Mouse (Mus musculus) embryonic facial prominence, embryonic 12.5 days (tissue): ENCODE data around the gene Pcnp. TPM values are rescaled to one million over a fixed set of nuclear protein-coding genes. Genes with fewer than 3 reads are reported as not detected.
"Not testable (repeated sequence)": the region's sequence is repeated elsewhere in the genome, so short reads cannot be mapped to it uniquely, and the experiment has no call there.

Source experiments
- ATAC-seq: fragments of 200-750 bp; cut with Nextera tagmentation; 2 replicates; pipeline ENCODE4 v1.8.0; 2017; ENCODE audit not compliant: insufficient number of reproducible peaks, insufficient read depth, low FRiP score, low TSS enrichment
- H3K27ac ChIP-seq: fragments of 300-500 bp; sonication (generic); 2 replicates; pipeline ENCODE4 v1.5.1; 2016; ENCODE audit warnings: mild to moderate bottlenecking
- H3K27me3 ChIP-seq: fragments of 300-500 bp; sonication (generic); 2 replicates; pipeline ENCODE4 v1.6.1; 2016; ENCODE audit warnings: mild to moderate bottlenecking, moderate library complexity
- H3K36me3 ChIP-seq: fragments of 300-500 bp; sonication (generic); 2 replicates; pipeline ENCODE4 v1.6.1; 2016; ENCODE audit warnings: mild to moderate bottlenecking
- H3K4me1 ChIP-seq: fragments of 300-500 bp; sonication (generic); 2 replicates; pipeline ENCODE4 v1.6.1; 2016
- H3K4me2 ChIP-seq: fragments of 300-500 bp; sonication (generic); replicated peaks from 2 replicates; pipeline ENCODE4 v1.6.1; 2016; ENCODE audit warnings: mild to moderate bottlenecking, moderate library complexity
- H3K4me3 ChIP-seq: fragments of 300-500 bp; sonication (generic); 2 replicates; pipeline ENCODE4 v1.5.1; 2016; ENCODE audit warnings: mild to moderate bottlenecking
- H3K9ac ChIP-seq: fragments of 300-500 bp; sonication (generic); 2 replicates; pipeline ENCODE4 v1.6.1; 2016; ENCODE audit warnings: mild to moderate bottlenecking, moderate library complexity
- H3K9me3 ChIP-seq: fragments of 300-500 bp; sonication (generic); 2 replicates; pipeline ENCODE4 v1.6.1; 2016; ENCODE audit warnings: mild to moderate bottlenecking, moderate library complexity
- WGBS: fragments of 180-500 bp; shearing (Covaris S2); methylation state at CpG from one replicate; pipeline ENCODE4 v1.1.7; 2016; 5-methylcytosine and 5-hydroxymethylcytosine counted together
- polyA plus RNA-seq: library from polyadenylated mRNA; unstranded; fragments of >200 nt; fragmentation: Nextera tagmentation; extraction: Ambion mirVana; gene quantifications from 2 replicates; pipeline ENCODE4 v1.2.1, GENCODE M21; 2016

Gene Pcnp
- polyA plus RNA-seq, 1 experiment from 2014 or later: 281 TPM

DNA sequence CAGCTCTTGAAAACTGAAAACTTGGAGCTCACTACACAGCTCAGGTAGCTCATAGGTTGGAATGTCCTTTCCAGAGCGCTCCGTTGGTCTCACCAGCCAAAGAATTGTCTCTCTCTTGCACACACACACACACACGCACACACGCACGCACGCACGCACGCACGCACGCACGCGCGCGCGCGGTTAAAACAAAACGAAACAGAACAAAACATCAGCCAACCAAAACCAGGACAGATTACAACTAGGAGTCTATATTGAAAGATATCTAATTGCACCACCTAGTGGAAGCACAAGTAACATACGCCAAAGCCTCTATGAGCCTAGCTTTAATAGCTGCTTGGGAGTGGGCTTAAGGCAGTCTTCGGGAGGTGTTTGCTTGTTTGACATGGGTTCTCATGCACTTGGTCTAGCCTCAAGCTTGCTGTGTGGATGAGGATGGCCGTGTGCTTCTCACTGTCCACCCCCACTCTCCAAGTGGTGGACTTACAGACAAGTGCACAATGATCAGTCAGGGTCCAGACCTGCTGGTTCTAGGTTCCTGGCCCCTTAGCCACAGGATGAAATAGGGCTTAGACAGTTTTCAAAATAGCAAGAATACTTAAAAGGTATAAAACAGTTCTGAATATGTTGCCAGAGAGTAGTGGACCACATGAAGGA lies 34.9 kb upstream of the Pcnp start:
- peak overlapping the region; percentile 37 for H3K4me3 ChIP-seq
- no peak overlapping the region for H3K27ac ChIP-seq
- ATAC-seq: peak; percentile 84
- H3K27me3 ChIP-seq: no peaks in the 10 kb centered on the region
- no peaks in the 10 kb centered on the region for H3K36me3 ChIP-seq
- peak overlapping the region; percentile 62 for H3K4me2 ChIP-seq
- 5% methylated on average over 20 of the region's 20 CpGs for WGBS
- H3K9ac ChIP-seq: peak overlapping the region; percentile 36; the same call in 1 of the 2 replicates
- no peaks in the 10 kb centered on the region for H3K9me3 ChIP-seq
- H3K4me1 ChIP-seq: no peaks in the 10 kb centered on the region

DNA sequence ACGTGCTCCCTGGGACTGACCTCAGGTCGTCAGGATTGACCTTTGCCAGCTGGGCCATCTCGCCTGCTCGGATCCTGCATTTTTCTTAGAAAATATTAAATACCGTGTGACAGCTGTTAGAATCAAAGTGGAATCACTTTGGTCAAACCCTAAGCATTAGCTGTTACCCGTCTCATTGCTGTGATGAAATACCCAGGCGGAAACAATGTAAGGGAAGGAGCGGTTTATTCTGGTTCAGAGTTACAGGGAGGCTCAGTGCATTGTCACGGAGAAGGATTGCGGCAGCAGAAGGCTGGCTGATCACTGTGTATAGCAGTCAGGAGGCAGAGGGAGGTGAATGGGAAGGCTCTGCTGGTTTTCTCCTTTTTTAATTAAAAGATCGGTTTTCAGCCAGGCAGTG lies 33.4 kb upstream of the Pcnp start:
- ATAC-seq: no peak
- no peaks in the 10 kb centered on the region for H3K9me3 ChIP-seq
- H3K9ac ChIP-seq: no peak overlapping the region
- no peaks in the 10 kb centered on the region for H3K4me1 ChIP-seq
- H3K4me3 ChIP-seq: no peak overlapping the region
- no peak overlapping the region for H3K4me2 ChIP-seq
- no peaks in the 10 kb centered on the region for H3K36me3 ChIP-seq
- H3K27ac ChIP-seq: no peak overlapping the region
- WGBS: 61% methylated on average over 11 of the region's 11 CpGs
- H3K27me3 ChIP-seq: no peaks in the 10 kb centered on the region

DNA sequence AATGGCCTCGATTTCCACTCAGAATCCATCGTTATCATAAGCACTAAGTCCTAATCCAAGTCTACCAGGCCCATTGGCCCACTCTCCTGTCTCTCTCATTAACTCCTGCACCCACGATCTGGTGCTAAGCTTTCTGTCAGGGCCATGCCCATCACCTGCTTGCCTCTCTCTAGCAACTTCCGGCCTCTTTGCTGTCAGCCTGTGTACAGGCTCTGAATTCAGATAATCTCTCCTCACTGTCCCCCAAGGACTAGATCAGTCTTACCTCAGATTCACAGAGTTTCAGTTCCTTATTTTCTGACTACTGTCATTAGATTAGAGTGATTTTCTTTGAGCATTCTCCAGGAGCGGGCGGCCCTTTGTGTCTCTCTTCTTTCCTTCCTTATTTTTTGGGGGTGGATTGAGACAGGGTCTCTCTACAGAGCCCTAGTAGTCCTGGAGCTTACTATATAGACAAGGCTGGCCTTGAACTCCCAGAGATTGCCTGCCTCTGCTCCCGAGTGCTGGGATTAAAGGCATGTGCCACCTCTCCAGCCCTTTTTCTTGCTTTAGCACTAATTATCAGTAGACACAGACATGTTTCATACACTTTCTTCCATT lies 32.6 kb upstream of the Pcnp start:
- no peak overlapping the region for H3K4me2 ChIP-seq
- 76% methylated on average over 7 of the region's 7 CpGs for WGBS
- no peak overlapping the region for H3K27ac ChIP-seq
- ATAC-seq: no peak
- H3K27me3 ChIP-seq: no peaks in the 10 kb centered on the region
- H3K9me3 ChIP-seq: no peaks in the 10 kb centered on the region
- H3K4me1 ChIP-seq: no peaks in the 10 kb centered on the region
- H3K36me3 ChIP-seq: no peaks in the 10 kb centered on the region
- no peak overlapping the region for H3K4me3 ChIP-seq
- no peak overlapping the region for H3K9ac ChIP-seq

DNA sequence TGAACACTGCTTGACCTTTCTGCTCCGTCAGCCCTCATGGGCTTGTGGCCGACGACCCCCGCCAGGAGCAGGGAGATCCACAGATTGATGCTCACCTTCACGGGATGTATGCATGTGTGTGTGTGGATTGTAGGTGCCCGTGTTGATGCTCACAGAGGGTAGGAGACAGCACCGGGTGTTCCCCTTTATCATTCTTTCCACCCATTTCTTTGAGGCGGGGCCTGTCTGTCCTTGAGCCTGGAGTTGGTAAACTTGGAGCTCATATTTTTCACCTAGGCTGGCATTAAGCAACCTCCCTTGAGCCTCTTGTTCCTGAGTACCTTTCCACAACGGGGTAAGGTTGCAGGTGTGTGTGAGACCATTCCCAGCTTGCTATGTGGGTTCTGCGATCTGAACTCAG lies 28.6 kb upstream of the Pcnp start:
- no peak for ATAC-seq
- no peak overlapping the region for H3K27ac ChIP-seq

DNA sequence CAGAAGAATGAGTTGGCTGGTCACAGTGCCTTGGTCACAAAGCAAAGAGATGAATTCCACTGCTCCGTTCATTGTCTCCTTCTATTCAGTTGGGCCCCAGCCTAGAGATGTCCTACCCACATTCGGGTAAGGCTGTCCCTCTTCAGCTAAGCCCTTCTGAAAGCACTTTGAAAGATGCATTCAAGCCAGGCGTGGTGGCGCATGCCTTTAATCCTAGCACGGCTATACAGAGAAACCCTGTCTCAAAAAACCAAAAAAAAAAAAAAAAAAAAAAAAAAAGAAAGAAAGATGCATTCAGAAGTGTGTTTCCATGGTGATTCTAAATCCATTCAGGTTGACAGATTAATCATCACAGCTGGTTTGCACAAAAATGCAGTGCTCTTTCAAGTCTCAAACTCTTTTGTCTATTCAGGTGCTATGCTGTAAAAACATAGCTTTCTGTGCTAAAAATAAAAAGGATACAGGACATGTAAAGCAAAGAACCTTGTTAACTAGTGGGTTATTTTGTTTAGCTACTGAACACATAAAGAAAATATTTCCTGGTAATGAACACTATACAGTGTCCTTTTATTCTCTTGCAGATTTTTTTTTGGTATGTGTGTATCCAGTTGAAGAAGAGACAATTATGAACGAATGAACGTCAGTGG lies 27.5 kb upstream of the Pcnp start:
- H3K9me3 ChIP-seq: no peaks in the 10 kb centered on the region
- H3K4me2 ChIP-seq: no peak overlapping the region
- 62% methylated on average over 7 of the region's 7 CpGs for WGBS
- no peak for ATAC-seq
- H3K36me3 ChIP-seq: no peaks in the 10 kb centered on the region
- H3K4me3 ChIP-seq: no peak overlapping the region
- H3K4me1 ChIP-seq: no peaks in the 10 kb centered on the region
- no peak overlapping the region for H3K27ac ChIP-seq
- no peak overlapping the region for H3K9ac ChIP-seq
- H3K27me3 ChIP-seq: no peaks in the 10 kb centered on the region

More for the DNA sequence above, 28.6 kb upstream of the Pcnp start:
- no peaks in the 10 kb centered on the region for H3K27me3 ChIP-seq
- H3K4me2 ChIP-seq: no peak overlapping the region
- H3K9ac ChIP-seq: no peak overlapping the region
- H3K36me3 ChIP-seq: no peaks in the 10 kb centered on the region
- H3K4me1 ChIP-seq: no peaks in the 10 kb centered on the region
- H3K4me3 ChIP-seq: no peak overlapping the region
- H3K9me3 ChIP-seq: no peaks in the 10 kb centered on the region
- WGBS: 83% methylated on average over 10 of the region's 10 CpGs

DNA sequence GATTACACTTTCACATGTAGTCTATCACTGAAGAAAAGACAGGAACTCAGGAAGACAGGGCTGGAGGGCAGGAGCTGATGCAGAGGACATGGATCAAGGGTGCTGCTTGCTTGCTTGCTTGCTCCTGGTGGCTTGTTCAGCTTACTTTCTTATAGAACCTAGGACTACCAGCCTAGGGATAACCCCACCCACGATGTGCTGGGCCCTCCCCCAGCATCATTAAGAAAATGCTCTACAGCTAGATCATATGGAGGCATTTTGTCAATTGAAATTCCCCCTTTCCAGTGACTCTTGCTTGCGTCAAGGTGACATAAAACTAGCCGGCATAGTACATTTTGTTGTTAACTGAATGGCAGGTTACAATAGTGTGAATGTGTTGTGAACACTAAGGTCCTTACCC lies 26.4 kb upstream of the Pcnp start:
- Histone ChIP-seq H3K27me3 (no peaks in the 10 kb centered on the region), H3K27ac (no peak overlapping the region), H3K4me3 (no peak overlapping the region), H3K9me3 (no peaks in the 10 kb centered on the region), H3K4me1 (no peaks in the 10 kb centered on the region), H3K36me3 (no peaks in the 10 kb centered on the region), H3K4me2 (no peak overlapping the region), H3K9ac (no peak overlapping the region)
- no peak for ATAC-seq
- 77% methylated on average over 3 of the region's 3 CpGs for WGBS

DNA sequence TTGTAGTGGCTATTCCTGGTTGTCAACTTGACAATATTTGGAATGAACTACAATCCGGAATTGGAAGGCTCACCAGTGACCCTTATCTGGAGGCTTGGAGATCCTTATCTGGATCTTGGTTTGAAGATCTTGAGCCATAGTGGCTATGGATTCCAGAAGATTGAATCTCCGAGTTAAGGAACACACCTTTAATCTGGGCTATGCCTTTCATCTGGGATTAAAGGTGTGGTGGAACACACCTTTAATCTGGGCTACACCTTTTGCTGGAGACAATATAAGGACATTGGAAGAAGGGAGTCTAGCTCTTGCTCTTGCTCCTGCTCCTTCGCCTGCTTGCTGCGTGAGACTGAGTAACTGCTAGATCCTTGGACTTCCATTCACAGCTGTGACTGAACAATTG lies 18.5 kb upstream of the Pcnp start, which contains the start of gene Senp7:
TSS of gene Senp7 (plus strand) at position 301 of the 400 bp plus-strand sequence.
- not testable (repeated sequence) for H3K9me3 ChIP-seq, H3K36me3 ChIP-seq, H3K4me3 ChIP-seq, H3K4me2 ChIP-seq, H3K4me1 ChIP-seq, H3K27ac ChIP-seq, ATAC-seq, H3K27me3 ChIP-seq, H3K9ac ChIP-seq
- no CpG with 5 or more reads among the region's 4 CpGs for WGBS

DNA sequence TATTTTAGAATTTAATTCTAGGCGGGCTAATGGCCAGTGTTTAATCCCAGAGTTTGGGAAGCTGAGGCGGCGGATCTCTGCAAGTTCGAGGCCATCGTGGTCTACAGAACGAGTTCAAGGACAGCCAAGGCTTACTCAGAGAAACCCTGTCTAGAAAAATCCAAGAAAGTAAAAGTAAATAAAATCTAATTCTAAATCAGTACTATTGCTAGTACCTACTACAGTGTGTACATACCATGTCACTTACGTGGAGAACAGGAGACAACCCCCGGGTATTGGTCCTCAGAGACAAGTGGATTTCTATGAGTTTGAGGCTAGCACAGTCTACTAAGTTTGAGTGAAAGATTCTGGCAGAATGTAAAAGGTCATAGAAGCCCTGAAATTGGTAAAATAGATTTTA lies 8.6 kb upstream of the Pcnp start:
- Histone ChIP-seq H3K36me3 (peaks cover 16% of the 10 kb centered on the region; the same call in 1 of the 2 replicates), H3K27ac (peak overlapping the region; percentile 93), H3K9ac (peak overlapping the region; percentile 82), H3K4me3 (peak overlapping the region; percentile 92), H3K27me3 (no peaks in the 10 kb centered on the region), H3K9me3 (no peaks in the 10 kb centered on the region), H3K4me1 (peaks cover 4% of the 10 kb centered on the region; the same call in 1 of the 2 replicates), H3K4me2 (peak overlapping the region; percentile 76)
- WGBS: 29% methylated on average over 8 of the region's 8 CpGs
- peak; percentile 54; the same call in 1 of the 2 replicates for ATAC-seq

DNA sequence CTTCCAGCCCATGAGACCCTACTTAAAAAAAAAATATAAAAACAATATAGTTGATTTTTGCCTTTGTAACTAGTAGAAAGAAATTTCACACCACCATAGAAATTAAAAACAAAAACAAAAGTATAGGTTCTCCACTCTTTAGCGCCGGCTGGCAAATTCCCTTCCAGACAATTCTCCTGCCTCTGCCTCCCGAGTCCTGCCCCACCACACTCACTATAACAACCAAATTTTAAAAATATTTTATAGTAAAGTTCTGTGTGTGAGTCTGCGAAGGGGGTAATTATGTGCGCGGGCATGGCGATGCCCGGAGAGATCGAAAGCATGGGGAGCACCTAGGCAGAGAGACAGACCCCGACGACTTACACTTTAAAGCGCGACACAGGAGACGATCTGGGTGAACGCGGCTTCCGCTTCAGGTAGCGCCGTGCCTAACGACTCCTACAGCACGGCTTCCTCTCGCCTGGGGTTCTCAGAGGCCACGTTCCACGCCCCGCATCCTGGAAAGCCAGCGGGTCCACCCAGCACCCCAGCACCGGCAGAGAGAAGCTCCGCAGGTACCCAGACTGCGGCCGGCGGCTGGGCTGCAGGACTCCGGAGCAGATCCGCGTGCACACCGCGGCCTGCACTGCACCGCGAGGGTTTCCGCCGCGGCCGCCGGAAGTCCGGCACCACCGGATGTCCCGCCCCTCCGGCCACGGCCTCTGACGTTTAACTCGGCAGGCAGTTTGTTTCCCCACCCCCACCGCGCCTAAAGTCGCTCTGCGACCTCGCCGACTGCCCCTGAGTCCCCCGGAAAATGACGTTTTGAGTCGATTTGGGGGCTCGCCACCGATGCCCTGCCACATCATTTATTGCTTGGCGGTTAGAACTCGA lies 7.8 kb upstream of the Pcnp start, which contains the start of gene Trmt10c:
TSS of gene Trmt10c (minus strand) at position 682 of the 873 bp plus-strand sequence.
- under 1% methylated on average over 63 of the region's 63 CpGs for WGBS
- peak; percentile 96 for ATAC-seq

DNA sequence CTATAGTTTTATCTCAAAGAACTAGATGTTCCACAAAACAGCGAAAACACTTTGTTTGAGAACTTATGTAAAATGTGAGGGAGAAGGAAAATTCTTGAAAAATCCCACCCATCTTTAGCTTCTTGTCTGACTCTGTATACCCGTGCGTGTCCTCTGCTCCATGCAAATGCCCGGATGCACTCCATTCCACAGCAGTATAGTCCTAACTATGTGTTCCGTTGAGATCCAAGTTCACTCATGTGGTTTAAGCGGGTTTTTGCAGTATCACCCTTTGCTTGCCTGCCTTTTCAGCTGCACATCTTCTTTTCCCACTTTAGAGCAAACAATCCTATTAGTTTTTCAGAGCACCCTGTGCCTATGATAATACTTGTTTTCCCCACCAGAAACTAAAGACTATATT lies 7.0 kb upstream of the Pcnp start:
- ATAC-seq: no peak
- peaks cover 5% of the 10 kb centered on the region; the same call in 1 of the 2 replicates for H3K4me1 ChIP-seq
- peaks cover 24% of the 10 kb centered on the region; the same call in 1 of the 2 replicates for H3K36me3 ChIP-seq
- H3K9me3 ChIP-seq: no peaks in the 10 kb centered on the region
- no peaks in the 10 kb centered on the region for H3K27me3 ChIP-seq
- H3K4me3 ChIP-seq: peak overlapping the region; percentile 92
- H3K4me2 ChIP-seq: peak overlapping the region; percentile 76
- peak overlapping the region; percentile 82; the same call in 1 of the 2 replicates for H3K9ac ChIP-seq
- H3K27ac ChIP-seq: no peak overlapping the region
- 53% methylated on average over 6 of the region's 6 CpGs for whole genome bisulfite sequencing

More for the DNA sequence above, 7.8 kb upstream of the Pcnp start, which contains the start of gene Trmt10c:
- H3K4me2 ChIP-seq: peak within 1 kb of the TSS; percentile 76
- H3K4me1 ChIP-seq: peaks cover 4% of the 10 kb centered on the region; the same call in 1 of the 2 replicates
- peak within 1 kb of the TSS; percentile 93 for H3K27ac ChIP-seq
- no peaks in the 10 kb centered on the region for H3K27me3 ChIP-seq
- H3K9ac ChIP-seq: peak within 1 kb of the TSS; percentile 82
- peak within 1 kb of the TSS; percentile 92 for H3K4me3 ChIP-seq
- no peaks in the 10 kb centered on the region for H3K9me3 ChIP-seq
- H3K36me3 ChIP-seq: peaks cover 21% of the 10 kb centered on the region; the same call in 1 of the 2 replicates

DNA sequence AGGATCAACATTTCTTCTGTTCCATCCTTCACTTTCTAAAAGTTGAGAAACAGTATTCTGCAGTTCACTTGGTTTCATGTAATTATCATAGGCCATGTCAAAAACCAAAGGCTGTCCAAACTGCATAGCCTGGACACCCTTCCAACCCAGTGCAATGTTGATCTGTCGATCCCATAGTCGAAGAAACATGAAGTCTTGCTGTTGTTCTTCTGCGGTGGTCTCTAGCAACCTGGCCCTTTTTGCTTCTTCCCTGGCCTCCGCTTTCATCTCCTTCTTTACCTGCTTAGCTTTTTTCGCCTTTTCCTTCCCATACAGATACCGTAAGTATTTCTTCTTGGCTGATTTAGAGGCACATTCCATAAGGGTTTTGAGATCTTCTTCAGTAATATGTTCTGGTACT lies 5.0 kb upstream of the Pcnp start:
- H3K27ac ChIP-seq: no peak overlapping the region
- peaks cover 27% of the 10 kb centered on the region; the same call in 1 of the 2 replicates for H3K36me3 ChIP-seq
- no peaks in the 10 kb centered on the region for H3K27me3 ChIP-seq
- no peak overlapping the region for H3K9ac ChIP-seq
- no peak overlapping the region for H3K4me2 ChIP-seq
- no peak for ATAC-seq
- H3K9me3 ChIP-seq: no peaks in the 10 kb centered on the region
- WGBS: 96% methylated on average over 6 of the region's 6 CpGs
- no peak overlapping the region for H3K4me3 ChIP-seq
- H3K4me1 ChIP-seq: peaks cover 17% of the 10 kb centered on the region
